Mouse (Mus musculus): Measurements from ENCODE around the gene Syne1. TPM values are rescaled to one million over a fixed set of nuclear protein-coding genes. Genes with fewer than 3 reads are reported as not detected.

Syne1 gene
- polyA plus RNA-seq, 1 experiment from 2014 or later, result 13.3 TPM

DNA sequence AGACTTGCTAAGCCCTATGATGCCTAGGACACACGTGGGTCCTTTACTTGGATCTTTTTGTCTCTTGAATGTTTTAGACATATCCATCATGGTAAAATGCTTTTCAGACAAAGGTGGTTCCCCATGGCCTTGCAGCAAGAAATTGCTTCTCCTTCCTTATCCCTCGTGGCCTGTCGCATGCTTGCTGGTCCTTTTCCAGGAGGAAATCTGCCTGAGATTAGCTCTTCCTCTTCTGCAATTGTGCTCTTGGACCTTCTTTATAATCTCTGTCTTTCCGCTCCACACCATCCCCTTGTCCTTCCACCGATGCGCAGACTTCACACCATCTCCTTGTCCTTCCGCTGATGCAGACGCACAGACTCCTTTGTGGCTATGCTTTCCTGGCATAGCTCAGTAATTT is 18.8 kb upstream of the Syne1 start:
- Histone ChIP-seq H3K4me1 (replicated peaks; ENCODE audit: control insufficient read depth, insufficient read depth, low read length) (no peaks in the 10 kb centered on the region), H3K27me3 (replicated peaks; ENCODE audit: control insufficient read depth, insufficient read depth, low read length) (no peaks in the 10 kb centered on the region), H3K9me3 (ENCODE audit: control insufficient read depth, low read length) (no peaks in the 10 kb centered on the region), H3K4me2 (ENCODE audit: low read length) (no peak overlapping the region), H3K36me3 (ENCODE audit: control insufficient read depth, insufficient read depth, low read length) (no peaks in the 10 kb centered on the region), H3K4me3 (ENCODE audit: low read depth, low read length) (no peak overlapping the region), H3K27ac (ENCODE audit: low read depth) (no peak overlapping the region), H3K9ac (ENCODE audit: low read length) (no peak overlapping the region)
- 92% methylated on average over 8 of the region's 8 CpGs for WGBS
- ATAC-seq (replicated peaks; ENCODE audit: low FRiP score, low TSS enrichment, low read depth), result no peak
- no peak for DNase-seq (ENCODE audit: low spot score)

DNA sequence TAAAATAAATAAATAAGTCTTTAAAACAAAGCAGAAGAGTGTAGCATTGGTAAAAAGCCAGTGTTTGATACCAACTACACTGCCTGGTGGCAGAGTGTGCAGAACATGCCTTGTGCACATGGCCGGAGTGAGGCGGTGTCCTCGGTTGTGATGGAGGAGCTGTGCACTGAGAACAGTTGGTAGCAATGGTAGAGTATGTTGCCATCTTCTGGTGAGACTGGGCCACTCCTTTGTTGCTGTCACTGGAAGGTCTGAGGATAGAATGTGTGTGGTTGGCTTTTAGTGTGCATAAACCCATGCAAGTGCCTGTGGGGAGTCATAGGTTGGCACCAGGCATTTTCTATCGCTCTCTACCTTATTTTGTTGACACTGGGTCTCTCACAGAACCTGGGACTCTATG is 17.7 kb upstream of the Syne1 start:
- Histone ChIP-seq H3K4me3 (ENCODE audit: low read depth, low read length) (no peak overlapping the region), H3K4me2 (ENCODE audit: low read length) (no peak overlapping the region), H3K9me3 (ENCODE audit: control insufficient read depth, low read length) (no peaks in the 10 kb centered on the region), H3K36me3 (ENCODE audit: control insufficient read depth, insufficient read depth, low read length) (no peaks in the 10 kb centered on the region), H3K9ac (ENCODE audit: low read length) (no peak overlapping the region), H3K4me1 (replicated peaks; ENCODE audit: control insufficient read depth, insufficient read depth, low read length) (no peaks in the 10 kb centered on the region), H3K27me3 (replicated peaks; ENCODE audit: control insufficient read depth, insufficient read depth, low read length) (no peaks in the 10 kb centered on the region), H3K27ac (ENCODE audit: low read depth) (no peak overlapping the region)
- ATAC-seq (replicated peaks; ENCODE audit: low FRiP score, low TSS enrichment, low read depth) (no peak), DNase-seq (ENCODE audit: low spot score) (no peak)
- WGBS, result 91% methylated on average over 4 of the region's 4 CpGs

DNA sequence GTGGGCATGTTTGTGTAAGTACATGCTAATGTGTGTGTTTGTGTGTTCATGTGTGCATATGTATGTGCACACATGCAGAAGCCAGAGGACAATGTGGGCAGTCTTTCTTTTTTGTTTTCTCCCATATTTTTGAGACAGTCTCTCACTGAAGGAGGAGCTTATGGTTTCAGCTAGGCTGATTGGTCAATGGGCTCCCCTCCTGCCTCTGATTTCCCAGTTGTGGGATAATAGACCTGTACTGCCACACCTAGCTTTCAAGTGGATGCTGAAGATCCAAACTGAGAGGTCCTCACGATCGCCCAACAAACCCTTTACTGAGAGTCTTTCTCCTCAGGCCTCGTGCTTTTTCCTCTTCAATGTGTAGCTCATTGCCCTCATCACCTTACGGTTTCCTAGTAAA is 10.4 kb upstream of the Syne1 start:
- Histone ChIP-seq H3K27me3 (replicated peaks; ENCODE audit: control insufficient read depth, insufficient read depth, low read length) (no peaks in the 10 kb centered on the region), H3K27ac (ENCODE audit: low read depth) (no peak overlapping the region), H3K4me1 (replicated peaks; ENCODE audit: control insufficient read depth, insufficient read depth, low read length) (no peaks in the 10 kb centered on the region), H3K4me2 (ENCODE audit: low read length) (no peak overlapping the region), H3K4me3 (ENCODE audit: low read depth, low read length) (no peak overlapping the region), H3K36me3 (ENCODE audit: control insufficient read depth, insufficient read depth, low read length) (no peaks in the 10 kb centered on the region), H3K9me3 (ENCODE audit: control insufficient read depth, low read length) (no peaks in the 10 kb centered on the region), H3K9ac (ENCODE audit: low read length) (no peak overlapping the region)
- WGBS, result 81% methylated on average over 4 of the region's 4 CpGs
- ATAC-seq (replicated peaks; ENCODE audit: low FRiP score, low TSS enrichment, low read depth) (no peak), DNase-seq (ENCODE audit: low spot score) (no peak)

DNA sequence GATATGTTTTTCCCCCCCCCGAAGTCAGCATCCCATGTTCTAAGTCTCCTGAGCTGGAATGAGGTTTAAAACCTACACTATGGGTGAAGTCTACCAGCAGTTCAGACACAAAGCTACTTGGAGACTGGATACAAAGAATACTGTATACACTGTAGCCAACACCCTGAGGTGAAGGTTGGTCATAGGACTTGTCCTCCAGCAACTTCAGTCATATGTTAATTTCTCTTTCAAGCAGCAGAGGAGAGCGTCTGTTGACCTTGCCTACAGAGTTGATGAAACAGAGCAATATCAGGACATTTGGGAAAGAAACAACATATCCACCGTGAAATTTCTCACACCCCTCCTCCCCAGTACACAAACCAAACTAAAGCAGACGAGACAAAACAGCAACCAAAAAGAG is 9.2 kb upstream of the Syne1 start:
- WGBS, result 74% methylated on average over 4 of the region's 4 CpGs
- no peaks in the 10 kb centered on the region for H3K27me3 ChIP-seq (replicated peaks; ENCODE audit: control insufficient read depth, insufficient read depth, low read length)
- no peak for ATAC-seq (replicated peaks; ENCODE audit: low FRiP score, low TSS enrichment, low read depth)
- no peaks in the 10 kb centered on the region for H3K36me3 ChIP-seq (ENCODE audit: control insufficient read depth, insufficient read depth, low read length)
- no peak overlapping the region for H3K4me2 ChIP-seq (ENCODE audit: low read length)
- H3K9ac ChIP-seq (ENCODE audit: low read length), result no peak overlapping the region
- H3K27ac ChIP-seq (ENCODE audit: low read depth), result no peak overlapping the region
- no peak for DNase-seq (ENCODE audit: low spot score)
- no peaks in the 10 kb centered on the region for H3K4me1 ChIP-seq (replicated peaks; ENCODE audit: control insufficient read depth, insufficient read depth, low read length)
- no peaks in the 10 kb centered on the region for H3K9me3 ChIP-seq (ENCODE audit: control insufficient read depth, low read length)
- no peak overlapping the region for H3K4me3 ChIP-seq (ENCODE audit: low read depth, low read length)

DNA sequence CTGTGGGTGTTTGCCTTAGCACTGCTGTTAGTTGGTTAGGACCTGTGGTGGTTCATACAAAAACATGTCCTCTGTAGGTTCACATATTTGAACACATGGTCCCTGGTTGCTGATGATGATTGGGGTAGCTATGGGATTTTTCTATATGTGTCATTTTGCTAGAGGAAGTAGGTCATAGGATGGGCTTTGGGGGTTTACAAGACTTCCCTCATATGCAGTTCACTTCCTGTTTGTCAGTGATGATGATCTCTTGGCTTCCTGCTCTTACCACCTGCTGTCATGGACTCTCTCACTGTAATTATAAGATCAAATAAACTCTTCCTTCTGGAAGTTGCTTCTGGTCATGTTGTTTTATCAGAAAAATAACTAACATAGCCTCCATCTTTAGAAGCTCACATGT is 7.5 kb upstream of the Syne1 start:
- Histone ChIP-seq H3K9ac (ENCODE audit: low read length) (no peak overlapping the region), H3K36me3 (ENCODE audit: control insufficient read depth, insufficient read depth, low read length) (no peaks in the 10 kb centered on the region), H3K4me1 (replicated peaks; ENCODE audit: control insufficient read depth, insufficient read depth, low read length) (no peaks in the 10 kb centered on the region), H3K27me3 (replicated peaks; ENCODE audit: control insufficient read depth, insufficient read depth, low read length) (no peaks in the 10 kb centered on the region), H3K4me3 (ENCODE audit: low read depth, low read length) (no peak overlapping the region), H3K4me2 (ENCODE audit: low read length) (no peak overlapping the region), H3K27ac (ENCODE audit: low read depth) (no peak overlapping the region), H3K9me3 (ENCODE audit: control insufficient read depth, low read length) (no peaks in the 10 kb centered on the region)
- no peak for DNase-seq (ENCODE audit: low spot score)
- no peak for ATAC-seq (replicated peaks; ENCODE audit: low FRiP score, low TSS enrichment, low read depth)

DNA sequence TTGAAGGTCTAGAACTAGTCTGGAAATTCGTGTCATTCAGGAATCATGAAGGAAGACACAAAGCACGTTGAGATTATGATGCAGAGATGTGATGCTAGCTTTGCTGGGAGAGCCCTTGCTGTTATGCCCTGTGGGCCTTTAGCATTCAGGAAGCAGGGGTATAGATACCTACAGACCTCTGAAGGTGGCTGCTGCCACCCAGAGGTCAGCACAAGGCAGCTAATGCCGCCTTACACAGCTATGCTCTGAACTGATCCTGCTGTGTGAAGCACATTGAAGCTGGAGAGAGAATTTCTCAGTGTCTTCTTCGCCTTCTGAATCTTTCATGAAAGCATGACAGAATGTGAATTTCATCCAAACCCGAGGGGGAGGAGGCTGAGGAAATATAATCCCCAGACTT is 3.7 kb upstream of the Syne1 start:
- Histone ChIP-seq H3K4me1 (replicated peaks; ENCODE audit: control insufficient read depth, insufficient read depth, low read length) (peaks cover under 1% of the 10 kb centered on the region; the same call in 1 of the 2 replicates), H3K9me3 (ENCODE audit: control insufficient read depth, low read length) (no peaks in the 10 kb centered on the region), H3K9ac (ENCODE audit: low read length) (no peak overlapping the region), H3K27ac (ENCODE audit: low read depth) (no peak overlapping the region), H3K4me3 (ENCODE audit: low read depth, low read length) (no peak overlapping the region), H3K36me3 (ENCODE audit: control insufficient read depth, insufficient read depth, low read length) (no peaks in the 10 kb centered on the region), H3K27me3 (replicated peaks; ENCODE audit: control insufficient read depth, insufficient read depth, low read length) (no peaks in the 10 kb centered on the region), H3K4me2 (ENCODE audit: low read length) (no peak overlapping the region)
- 24% methylated on average over 5 of the region's 5 CpGs for WGBS
- no peak for DNase-seq (ENCODE audit: low spot score)
- ATAC-seq (replicated peaks; ENCODE audit: low FRiP score, low TSS enrichment, low read depth), result no peak

DNA sequence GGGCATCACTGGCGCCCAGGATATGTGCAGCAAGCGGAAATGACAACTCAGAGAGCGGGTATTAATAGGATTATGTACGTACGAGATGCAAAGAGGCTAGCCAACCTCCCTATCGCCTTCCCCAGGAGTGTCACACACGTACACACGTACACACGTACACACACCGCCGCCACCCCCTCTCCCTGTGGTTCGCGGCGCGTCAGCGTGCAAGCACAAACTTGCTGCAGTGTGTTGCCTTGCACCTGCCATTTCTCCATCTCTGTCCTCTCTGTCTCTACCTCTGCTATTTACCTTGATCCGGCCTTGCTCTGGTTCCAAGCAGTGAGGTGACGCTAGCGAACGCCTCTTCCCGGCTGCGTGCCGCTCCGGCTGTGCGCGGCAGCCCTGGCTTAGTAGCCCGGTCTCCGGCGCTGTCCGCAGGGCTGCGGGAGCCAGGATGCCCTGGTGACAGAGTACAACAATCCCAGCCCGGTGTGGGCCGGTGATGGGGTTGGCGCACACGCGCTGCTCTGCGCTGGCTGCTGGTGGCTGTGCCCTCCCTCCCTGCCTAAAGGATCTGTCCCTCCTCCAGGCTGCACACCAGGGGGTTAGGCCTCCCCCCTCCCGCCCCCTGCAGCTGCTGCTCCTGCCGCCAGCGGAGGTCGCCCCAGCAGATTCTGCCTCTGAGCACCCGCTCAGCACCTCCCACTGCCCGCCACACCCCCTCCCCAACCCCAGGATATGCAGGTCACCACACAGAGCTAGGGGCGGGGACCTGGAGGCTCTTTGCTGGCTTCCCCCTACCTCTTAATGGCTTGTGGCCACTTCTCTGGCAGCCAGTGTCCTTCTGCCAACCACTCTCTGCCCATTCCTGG is 887 bp downstream of the Syne1 start:
- ATAC-seq (replicated peaks; ENCODE audit: low FRiP score, low TSS enrichment, low read depth) (peak; percentile 89), DNase-seq (ENCODE audit: low spot score) (peak; percentile 63)
- Histone ChIP-seq H3K9me3 (ENCODE audit: control insufficient read depth, low read length) (no peaks in the 10 kb centered on the region), H3K27ac (ENCODE audit: low read depth) (no peak overlapping the region), H3K4me3 (ENCODE audit: low read depth, low read length) (peak overlapping the region; percentile 44), H3K27me3 (replicated peaks; ENCODE audit: control insufficient read depth, insufficient read depth, low read length) (no peaks in the 10 kb centered on the region), H3K4me2 (ENCODE audit: low read length) (peak overlapping the region; percentile 90), H3K36me3 (ENCODE audit: control insufficient read depth, insufficient read depth, low read length) (no peaks in the 10 kb centered on the region), H3K9ac (ENCODE audit: low read length) (0 out of 2 replicates have a peak overlapping the region, but pooled peaks have one; percentile 17), H3K4me1 (replicated peaks; ENCODE audit: control insufficient read depth, insufficient read depth, low read length) (peaks cover 4% of the 10 kb centered on the region; the same call in 1 of the 2 replicates)
- WGBS, result 2% methylated on average over 44 of the region's 44 CpGs

DNA sequence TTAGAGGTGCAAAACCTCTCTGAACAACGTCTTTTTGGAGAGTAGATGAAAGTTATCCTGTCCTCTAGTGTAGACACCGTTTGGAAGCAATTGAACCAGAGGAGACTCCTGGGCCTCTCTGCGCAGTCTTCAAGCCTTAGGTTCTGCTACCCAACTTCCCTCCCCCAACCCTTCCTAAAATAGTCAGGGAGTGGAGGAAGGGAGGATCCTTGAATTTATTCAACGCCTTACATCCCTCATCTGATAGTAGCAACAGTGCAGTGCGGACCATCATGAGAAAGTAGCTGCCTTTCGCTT is 1.5 kb downstream of the Syne1 start:
- 7% methylated on average over 6 of the region's 6 CpGs for WGBS
- DNase-seq (ENCODE audit: low spot score) (no peak), ATAC-seq (replicated peaks; ENCODE audit: low FRiP score, low TSS enrichment, low read depth) (no peak; the same call in 1 of the 2 replicates)

DNA sequence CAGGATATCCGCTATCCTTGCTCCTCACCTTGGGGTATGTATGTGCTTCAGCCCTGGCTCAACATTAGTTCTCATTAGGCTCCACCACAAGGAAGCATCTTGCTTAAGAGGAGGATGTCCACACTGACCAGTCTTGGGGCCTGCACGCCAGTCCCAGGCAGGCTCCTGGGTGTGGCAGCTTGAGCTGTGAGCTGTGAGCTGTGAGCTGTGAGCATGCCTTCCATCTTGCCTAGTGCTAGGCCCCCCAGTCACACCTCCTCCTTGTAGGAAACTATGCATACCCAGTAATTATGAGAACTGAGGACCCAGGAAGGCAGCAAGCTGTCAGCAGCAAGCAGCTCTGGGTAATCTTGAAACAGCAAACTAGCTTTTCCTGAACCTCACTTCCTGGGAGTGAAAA is 2.6 kb downstream of the Syne1 start:
- WGBS, result 90% methylated on average over 2 of the region's 2 CpGs
- DNase-seq (ENCODE audit: low spot score), result no peak

More for the DNA sequence above, 1.5 kb downstream of the Syne1 start:
- Histone ChIP-seq H3K27me3 (replicated peaks; ENCODE audit: control insufficient read depth, insufficient read depth, low read length) (no peaks in the 10 kb centered on the region), H3K9me3 (ENCODE audit: control insufficient read depth, low read length) (no peaks in the 10 kb centered on the region), H3K4me3 (ENCODE audit: low read depth, low read length) (peak overlapping the region; percentile 44), H3K36me3 (ENCODE audit: control insufficient read depth, insufficient read depth, low read length) (no peaks in the 10 kb centered on the region), H3K4me2 (ENCODE audit: low read length) (peak overlapping the region; percentile 90), H3K4me1 (replicated peaks; ENCODE audit: control insufficient read depth, insufficient read depth, low read length) (peaks cover 4% of the 10 kb centered on the region; the same call in 1 of the 2 replicates), H3K9ac (ENCODE audit: low read length) (no peak overlapping the region), H3K27ac (ENCODE audit: low read depth) (no peak overlapping the region)

More for the DNA sequence above, 2.6 kb downstream of the Syne1 start:
- Histone ChIP-seq H3K27ac (ENCODE audit: low read depth) (no peak overlapping the region), H3K4me2 (ENCODE audit: low read length) (no peak overlapping the region), H3K9me3 (ENCODE audit: control insufficient read depth, low read length) (no peaks in the 10 kb centered on the region), H3K4me1 (replicated peaks; ENCODE audit: control insufficient read depth, insufficient read depth, low read length) (peaks cover 4% of the 10 kb centered on the region; the same call in 1 of the 2 replicates), H3K36me3 (ENCODE audit: control insufficient read depth, insufficient read depth, low read length) (no peaks in the 10 kb centered on the region), H3K9ac (ENCODE audit: low read length) (no peak overlapping the region), H3K27me3 (replicated peaks; ENCODE audit: control insufficient read depth, insufficient read depth, low read length) (no peaks in the 10 kb centered on the region), H3K4me3 (ENCODE audit: low read depth, low read length) (no peak overlapping the region)
- no peak for ATAC-seq (replicated peaks; ENCODE audit: low FRiP score, low TSS enrichment, low read depth)

Data from intestine, embryonic 14.5 days (tissue).